ENCODE assay signal across 8 mouse cellular contexts in genomic region chr10:71158940-71159675, GRCm38 (mm10). TPM values are rescaled to one million over a fixed set of nuclear protein-coding genes. Genes with fewer than 3 reads are reported as not detected.
A peak's percentile ranks its signal among the peaks of the same experiment; 100 is the strongest.
DNase-seq lines count a peak whose midpoint lies in the region; ATAC-seq lines count a peak whose summit lies in the region.

No protein-coding gene starts in this region.

- H3K27ac ChIP-seq in intestine, embryonic 15.5 days: peak overlapping the region; percentile 66
- H3K27ac ChIP-seq in limb, embryonic 15.5 days: peak overlapping the region; percentile 89
- H3K27ac ChIP-seq in midbrain, embryonic 16.5 days (ENCODE audit: low read length): no peak overlapping the region

- peak overlapping the region; percentile 93 for H3K4me2 ChIP-seq in intestine, embryonic 15.5 days (replicated peaks)
- H3K4me2 ChIP-seq in limb, embryonic 15.5 days: peak overlapping the region; percentile 86
- peak overlapping the region; percentile 98 for H3K4me2 ChIP-seq in midbrain, embryonic 16.5 days (ENCODE audit: low read length)

- no peaks in the 10 kb centered on the region for H3K36me3 ChIP-seq in erythroblast, embryonic 14.5 days (ENCODE audit: control insufficient read depth)
- no peaks in the 10 kb centered on the region for H3K36me3 ChIP-seq in intestine, embryonic 15.5 days
- H3K36me3 ChIP-seq in limb, embryonic 15.5 days: no peaks in the 10 kb centered on the region
- H3K36me3 ChIP-seq in midbrain, embryonic 16.5 days (ENCODE audit: control insufficient read depth, insufficient read depth, low read length): no peaks in the 10 kb centered on the region

- H3K4me1 ChIP-seq in erythroblast, embryonic 14.5 days (ENCODE audit: control insufficient read depth): no peaks in the 10 kb centered on the region
- 0 out of 2 replicates have a peak, but pooled peaks cover 3% of the 10 kb centered on the region for H3K4me1 ChIP-seq in intestine, embryonic 15.5 days (replicated peaks)
- peaks cover 6% of the 10 kb centered on the region; the same call in 1 of the 2 replicates for H3K4me1 ChIP-seq in limb, embryonic 15.5 days
- peaks cover 8% of the 10 kb centered on the region for H3K4me1 ChIP-seq in midbrain, embryonic 16.5 days (ENCODE audit: control insufficient read depth, insufficient read depth, low read length)

- under 1% methylated on average over 64 of the region's 65 CpGs for WGBS in intestine, embryonic 15.5 days
- under 1% methylated on average over 60 of the region's 65 CpGs for WGBS in limb, embryonic 15.5 days
- under 1% methylated on average over 62 of the region's 65 CpGs for WGBS in midbrain, embryonic 16.5 days

- peaks cover 30% of the 10 kb centered on the region for H3K27me3 ChIP-seq in erythroblast, embryonic 14.5 days (ENCODE audit: control insufficient read depth)
- H3K27me3 ChIP-seq in intestine, embryonic 15.5 days (replicated peaks): 0 out of 2 replicates have a peak, but pooled peaks cover 8% of the 10 kb centered on the region
- H3K27me3 ChIP-seq in limb, embryonic 15.5 days: 0 out of 2 replicates have a peak, but pooled peaks cover 3% of the 10 kb centered on the region
- H3K27me3 ChIP-seq in midbrain, embryonic 16.5 days (ENCODE audit: control insufficient read depth, insufficient read depth, low read depth, low read length): 0 out of 2 replicates have a peak, but pooled peaks cover 3% of the 10 kb centered on the region

- peak; percentile 72 for DNase-seq in embryo, embryonic 11 days
- peak; percentile 54 to 74 for DNase-seq in gastrocnemius, postnatal 4 days (ENCODE audit: low spot score in 2 of 2)
- peak; percentile 47 for DNase-seq in urinary bladder, adult 2 months (ENCODE audit: low spot score)

- H3K9ac ChIP-seq in intestine, embryonic 15.5 days: peak overlapping the region; percentile 69
- peak overlapping the region; percentile 77 for H3K9ac ChIP-seq in limb, embryonic 15.5 days
- peak overlapping the region; percentile 78 for H3K9ac ChIP-seq in midbrain, embryonic 16.5 days (ENCODE audit: low read depth, low read length)

- peak overlapping the region; percentile 56 for H3K4me3 ChIP-seq in erythroblast, embryonic 14.5 days (replicated peaks)
- H3K4me3 ChIP-seq in intestine, embryonic 15.5 days (replicated peaks): peak overlapping the region; percentile 74
- H3K4me3 ChIP-seq in limb, embryonic 15.5 days: peak overlapping the region; percentile 76
- H3K4me3 ChIP-seq in midbrain, embryonic 16.5 days (ENCODE audit: low read depth, low read length): peak overlapping the region; percentile 78

- ATAC-seq in erythroblast, adult 5-6 weeks (replicated peaks; ENCODE audit: low FRiP score, poor library complexity, severe bottlenecking): no peak
- ATAC-seq in intestine, embryonic 15.5 days: peak; percentile 90
- ATAC-seq in limb, embryonic 15.5 days (ENCODE audit: insufficient number of reproducible peaks, low FRiP score, low TSS enrichment, low read depth): peak; percentile 77
- ATAC-seq in midbrain, embryonic 16.5 days: peak; percentile 90

- H3K9me3 ChIP-seq in erythroblast, embryonic 14.5 days (ENCODE audit: control insufficient read depth, low read length): peaks cover 7% of the 10 kb centered on the region
- no peaks in the 10 kb centered on the region for H3K9me3 ChIP-seq in intestine, embryonic 15.5 days
- no peaks in the 10 kb centered on the region for H3K9me3 ChIP-seq in limb, embryonic 15.5 days
- H3K9me3 ChIP-seq in midbrain, embryonic 16.5 days (replicated peaks; ENCODE audit: control insufficient read depth, low read length, poor library complexity, severe bottlenecking): no peaks in the 10 kb centered on the region

RNA-seq across cellular contexts. Expression of gene Bicc1, which starts 0.4 kb away (rescaled TPM):
- not detected in 2 replicates for polyA plus RNA-seq in erythroblast, embryonic 14.5 days (2012)
- not detected in 2 replicates for total RNA-seq in erythroblast, adult 5-6 weeks (2015; ENCODE audit: low replicate concordance)
- total RNA-seq in erythroblast, adult 5-6 weeks (2017; ENCODE audit: low replicate concordance): not detected in 2 replicates
- total RNA-seq in gastrocnemius, postnatal 4 days (2021): 10 to 100 TPM; 47.5 to 57.5 TPM
- polyA plus RNA-seq in intestine, embryonic 15.5 days (2015; fragmentation: Nextera tagmentation; extraction: Ambion mirVana): 16.4 and 19.3 TPM in 2 replicates
- 42.5 and 43.2 TPM in 2 replicates for polyA plus RNA-seq in limb, embryonic 15.5 days (2015; fragmentation: Nextera tagmentation; extraction: Ambion mirVana)
- 4.3 and 4.5 TPM in 2 replicates for polyA plus RNA-seq in midbrain, embryonic 16.5 days (2015; fragmentation: Nextera tagmentation; extraction: Ambion mirVana)
- 28.5 and 41.3 TPM in 2 replicates for polyA plus RNA-seq in urinary bladder, adult 2 months (2012; rRNA removed)
